Mouse (Mus musculus) heart, postnatal 0 days (tissue): ENCODE data around the gene Dlg2.

Experiments
- CTCF ChIP-seq: IDR thresholded peaks from 2 replicates; pipeline ENCODE4 v1.5.1; 2016; ENCODE audit warnings: antibody characterized with exemption, control low read depth, low read depth
- EP300 ChIP-seq: IDR thresholded peaks from 2 replicates; pipeline ENCODE4 v1.6.1; 2016; ENCODE audit warnings: antibody characterized with exemption, low read depth

DNA sequence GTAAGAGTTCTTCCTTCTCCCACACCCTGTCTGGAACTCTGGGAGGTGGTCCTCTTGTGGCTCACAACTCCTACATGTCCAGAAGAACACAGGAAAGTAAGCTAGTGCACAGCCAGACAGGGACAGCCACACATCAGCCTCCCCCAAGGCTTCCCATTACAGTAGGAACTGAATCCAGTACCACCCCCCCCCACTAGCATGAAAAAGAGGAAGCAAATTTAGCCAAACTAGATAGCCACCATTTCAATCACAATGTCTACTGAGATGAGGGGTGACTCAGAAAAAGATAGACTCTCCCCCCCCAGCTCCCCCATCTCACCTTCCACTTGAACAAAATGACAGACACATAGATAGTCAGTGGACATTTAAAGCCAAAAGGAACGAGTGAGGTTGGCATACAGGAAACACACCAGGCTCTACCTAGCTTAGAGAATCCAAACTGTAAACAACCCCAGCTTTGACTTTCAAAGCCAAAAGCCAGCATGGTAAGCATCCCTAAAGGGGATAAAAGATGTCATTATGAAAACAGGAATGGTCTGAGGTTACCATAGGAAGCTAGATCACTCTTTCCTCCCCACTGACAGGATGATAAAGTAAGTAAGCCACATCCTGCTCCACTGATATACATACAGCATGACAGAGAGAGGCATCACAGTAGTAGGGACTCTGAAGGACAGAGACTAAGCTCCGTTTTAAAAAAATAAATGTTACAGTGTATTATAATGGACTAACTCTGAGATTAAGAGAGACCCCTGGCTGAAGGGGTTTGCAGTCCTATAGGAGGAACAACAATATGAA is 1986.8 kb downstream of the Dlg2 start:
- TF ChIP-seq CTCF (no peak), EP300 (no peak)
